Mouse (Mus musculus): ENCODE measurements around the gene Bicra. TPM values are rescaled to one million over a fixed set of nuclear protein-coding genes. Genes with fewer than 3 reads are reported as not detected.

The Bicra gene
- polyA plus RNA-seq, 1 experiment from 2014 or later: 9.2 TPM

DNA sequence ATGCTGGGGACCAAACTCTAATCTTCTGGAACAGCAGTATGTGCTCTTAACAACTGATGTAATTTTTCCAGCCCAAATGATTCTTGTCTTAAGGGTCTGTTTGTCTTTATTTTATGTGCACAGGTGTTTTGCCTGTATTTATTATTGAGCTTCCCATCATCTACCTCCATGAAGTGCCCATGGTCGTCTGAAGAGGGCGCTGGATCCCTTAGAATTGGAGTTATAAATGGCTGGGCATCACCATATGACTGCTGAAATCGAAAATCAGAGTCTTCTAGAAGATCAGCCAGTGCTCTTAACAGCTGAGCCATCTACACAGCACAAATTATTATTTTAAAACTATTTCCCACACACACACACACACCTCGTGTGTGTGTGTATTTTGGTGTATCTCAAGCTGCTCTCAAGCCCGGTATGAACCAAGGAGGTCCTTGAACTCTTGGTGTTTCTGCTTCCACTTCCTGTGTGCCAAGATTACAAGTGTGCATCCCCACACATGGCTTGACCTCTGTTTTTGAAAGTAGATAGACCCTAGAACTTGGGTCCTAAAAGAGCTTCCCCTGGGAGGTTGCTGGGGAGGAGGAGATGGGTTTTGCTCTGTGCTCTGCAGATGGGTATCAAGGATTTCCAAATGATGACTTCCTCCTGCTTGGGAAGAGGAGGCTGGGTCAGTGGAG is 8.9 kb upstream of the Bicra start:
- no peaks in the 10 kb centered on the region for H3K36me3 ChIP-seq (replicated peaks)
- no peak for ATAC-seq (replicated peaks)
- peaks cover 20% of the 10 kb centered on the region for H3K27me3 ChIP-seq (replicated peaks)
- peaks cover 13% of the 10 kb centered on the region for H3K4me1 ChIP-seq
- WGBS: 26% methylated on average over 5 of the region's 5 CpGs
- no peak overlapping the region for H3K4me2 ChIP-seq
- no peak overlapping the region for H3K4me3 ChIP-seq
- H3K9me3 ChIP-seq: no peaks in the 10 kb centered on the region
- no peak overlapping the region for H3K9ac ChIP-seq
- H3K27ac ChIP-seq: no peak overlapping the region

DNA sequence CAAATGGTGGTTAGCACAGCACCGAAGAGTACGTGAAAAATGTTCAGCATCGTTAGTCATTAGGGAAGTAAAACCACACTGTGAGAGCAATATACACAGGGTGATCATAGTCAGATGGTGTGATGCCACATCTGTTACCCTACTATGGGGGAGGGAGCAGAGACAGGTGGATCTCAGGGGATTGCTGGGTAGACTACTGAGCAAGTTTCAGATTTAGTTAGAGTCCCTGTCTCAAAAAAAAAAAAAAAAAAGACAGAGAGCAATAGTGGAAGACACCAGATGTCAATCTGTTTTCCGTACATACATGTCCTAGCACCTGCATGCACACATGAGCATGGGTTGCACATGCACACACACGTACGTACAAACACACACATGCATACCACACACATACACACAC is 7.9 kb upstream of the Bicra start:
- ATAC-seq (replicated peaks): no peak
- H3K27ac ChIP-seq: no peak overlapping the region
- no peaks in the 10 kb centered on the region for H3K9me3 ChIP-seq
- H3K4me3 ChIP-seq: no peak overlapping the region
- no peak overlapping the region for H3K9ac ChIP-seq
- H3K4me2 ChIP-seq: no peak overlapping the region
- no peaks in the 10 kb centered on the region for H3K36me3 ChIP-seq (replicated peaks)
- WGBS: 88% methylated on average over 6 of the region's 6 CpGs
- peaks cover 14% of the 10 kb centered on the region for H3K4me1 ChIP-seq
- peaks cover 17% of the 10 kb centered on the region for H3K27me3 ChIP-seq (replicated peaks)

DNA sequence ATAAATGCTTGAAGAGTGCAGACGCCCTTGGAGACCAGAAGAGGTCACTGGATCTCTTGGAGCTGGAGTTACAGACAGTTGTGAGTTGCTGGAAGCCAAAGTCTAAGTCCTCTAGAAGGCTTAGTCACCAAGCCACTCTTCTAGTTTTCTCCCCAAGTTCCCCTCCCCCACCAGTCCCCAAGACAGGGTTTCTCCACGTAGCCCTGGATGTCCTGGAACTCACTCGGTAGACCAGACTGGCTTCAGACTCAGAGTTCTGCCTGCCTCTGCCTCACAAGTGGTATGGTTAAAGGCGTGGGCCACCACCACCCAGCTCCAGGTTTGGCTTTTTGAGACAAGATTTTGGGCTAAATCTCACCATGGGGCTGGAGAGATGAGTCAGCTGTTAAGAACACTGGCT is 7.2 kb upstream of the Bicra start:
- no peaks in the 10 kb centered on the region for H3K9me3 ChIP-seq
- no peak overlapping the region for H3K4me3 ChIP-seq
- H3K27me3 ChIP-seq (replicated peaks): peaks cover 12% of the 10 kb centered on the region; the same call in 1 of the 2 replicates
- H3K4me1 ChIP-seq: peaks cover 21% of the 10 kb centered on the region
- no peak for ATAC-seq (replicated peaks)
- no peak overlapping the region for H3K4me2 ChIP-seq
- H3K36me3 ChIP-seq (replicated peaks): no peaks in the 10 kb centered on the region
- H3K9ac ChIP-seq: no peak overlapping the region
- 61% methylated on average over 4 of the region's 4 CpGs for WGBS
- H3K27ac ChIP-seq: no peak overlapping the region

DNA sequence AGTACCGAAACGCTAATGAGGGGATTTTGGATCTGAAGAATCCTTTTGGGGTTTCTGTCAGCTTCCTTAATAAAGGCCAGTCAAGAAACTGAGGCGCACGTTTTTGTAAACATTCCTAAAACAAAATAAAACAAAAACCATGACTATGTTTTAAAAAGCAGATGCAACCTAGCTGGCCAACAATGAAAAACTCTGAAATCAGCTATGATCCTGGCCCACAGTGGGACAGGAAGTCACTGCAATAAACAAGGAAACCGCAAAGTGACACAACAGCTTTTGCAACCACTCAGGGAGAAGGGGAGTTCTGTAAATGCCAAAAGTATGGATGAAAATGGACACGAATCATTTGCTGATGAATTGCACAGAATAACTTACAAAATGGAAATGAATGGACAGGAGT is 5.4 kb upstream of the Bicra start:
- H3K4me3 ChIP-seq: peak overlapping the region; percentile 48
- H3K4me1 ChIP-seq: peaks cover 33% of the 10 kb centered on the region
- H3K27me3 ChIP-seq (replicated peaks): no peaks in the 10 kb centered on the region
- ATAC-seq (replicated peaks): no peak
- WGBS: 13% methylated on average over 6 of the region's 6 CpGs
- H3K9me3 ChIP-seq: no peaks in the 10 kb centered on the region
- H3K9ac ChIP-seq: no peak overlapping the region; the same call in 1 of the 2 replicates
- H3K4me2 ChIP-seq: peak overlapping the region; percentile 73
- H3K27ac ChIP-seq: peak overlapping the region; percentile 77
- no peaks in the 10 kb centered on the region for H3K36me3 ChIP-seq (replicated peaks)

DNA sequence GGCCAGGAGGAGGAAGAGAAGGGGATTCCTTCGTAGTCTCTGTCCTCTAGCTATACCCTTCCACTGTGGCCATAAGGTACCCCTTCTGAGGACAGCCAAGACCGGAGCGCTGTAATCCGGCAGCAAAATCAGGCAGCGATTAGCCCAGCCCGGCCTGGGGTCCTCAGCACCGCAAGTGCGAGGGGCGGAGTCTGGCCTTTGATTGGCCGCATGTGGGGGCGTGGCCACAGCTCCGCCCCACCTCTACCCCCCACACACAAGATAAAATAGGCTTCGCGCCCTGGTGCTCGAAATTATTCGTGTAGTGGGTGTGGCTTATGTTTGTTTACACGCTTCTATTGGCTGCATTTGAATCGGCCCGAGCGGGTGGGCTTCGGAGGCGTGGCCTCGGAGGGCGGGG is 5.0 kb upstream of the Bicra start:
- Histone ChIP-seq H3K9ac (peak overlapping the region; percentile 39; the same call in 1 of the 2 replicates), H3K4me3 (peak overlapping the region; percentile 48), H3K9me3 (no peaks in the 10 kb centered on the region), H3K27me3 (replicated peaks) (no peaks in the 10 kb centered on the region), H3K36me3 (replicated peaks) (no peaks in the 10 kb centered on the region), H3K27ac (peak overlapping the region; percentile 77), H3K4me1 (peaks cover 33% of the 10 kb centered on the region), H3K4me2 (peak overlapping the region; percentile 73)
- peak; percentile 82 for ATAC-seq (replicated peaks)
- under 1% methylated on average over 24 of the region's 24 CpGs for WGBS

DNA sequence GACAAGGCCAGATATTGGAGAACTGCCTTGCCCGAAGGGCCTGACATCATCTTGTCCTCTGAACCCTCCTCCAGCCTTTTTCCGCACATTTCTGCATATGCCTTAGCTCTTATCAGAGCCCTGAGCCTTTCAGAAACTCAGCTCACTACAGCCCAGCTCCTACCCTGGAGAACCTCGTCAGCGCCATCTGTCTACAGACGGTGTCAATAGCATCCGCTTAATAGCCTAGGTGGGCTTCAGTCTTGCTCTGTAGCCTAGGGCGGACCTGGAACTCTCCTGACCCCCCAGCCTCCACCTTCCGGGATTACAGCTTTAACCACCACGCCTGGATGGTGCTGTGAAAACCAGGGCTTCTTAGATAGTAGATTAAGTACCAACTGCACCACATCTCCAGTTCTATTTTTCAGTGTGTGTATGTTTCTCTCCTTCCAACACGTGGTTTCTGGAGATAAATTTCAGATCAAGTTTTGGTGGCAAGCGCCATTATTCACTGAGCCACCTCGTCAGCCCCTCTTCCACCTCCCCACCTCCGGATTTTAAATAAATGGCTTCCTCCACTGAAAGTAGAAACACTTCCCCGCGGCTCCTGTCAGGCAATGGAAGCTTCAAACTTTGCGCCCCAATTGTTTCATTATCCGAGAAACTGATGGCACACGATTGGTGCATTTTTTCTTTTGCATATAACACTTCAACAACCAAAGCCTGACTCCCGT is 4.3 kb upstream of the Bicra start:
- 7% methylated on average over 19 of the region's 19 CpGs for WGBS
- Histone ChIP-seq H3K27ac (peak overlapping the region; percentile 77), H3K9ac (peak overlapping the region; percentile 39), H3K4me2 (peak overlapping the region; percentile 73), H3K4me3 (peak overlapping the region; percentile 48), H3K27me3 (replicated peaks) (no peaks in the 10 kb centered on the region), H3K4me1 (peaks cover 33% of the 10 kb centered on the region), H3K9me3 (no peaks in the 10 kb centered on the region), H3K36me3 (replicated peaks) (no peaks in the 10 kb centered on the region)
- ATAC-seq (replicated peaks): no peak

DNA sequence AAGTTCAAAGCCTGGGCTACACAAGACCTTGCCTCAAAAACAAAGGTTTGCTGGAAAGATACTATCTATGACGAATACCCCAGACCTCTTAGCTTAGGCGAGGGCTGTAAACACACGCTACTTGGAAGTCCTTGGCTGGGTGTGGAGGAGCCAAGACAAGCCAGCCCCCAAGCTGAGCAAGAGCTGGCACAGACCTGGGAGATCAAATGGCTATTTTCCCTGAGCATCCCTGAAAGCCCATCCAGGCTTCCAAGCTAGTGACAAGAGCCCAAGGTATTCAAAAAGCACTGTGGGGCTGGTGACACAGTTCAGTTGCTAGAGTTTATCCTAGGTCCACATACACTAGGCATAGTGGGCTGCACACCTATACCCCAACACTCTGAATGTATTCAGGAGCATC is 2.9 kb upstream of the Bicra start:
- no peaks in the 10 kb centered on the region for H3K27me3 ChIP-seq (replicated peaks)
- H3K4me1 ChIP-seq: peaks cover 40% of the 10 kb centered on the region
- no peak overlapping the region for H3K4me2 ChIP-seq
- no peak overlapping the region for H3K9ac ChIP-seq
- H3K36me3 ChIP-seq (replicated peaks): no peaks in the 10 kb centered on the region
- ATAC-seq (replicated peaks): no peak
- H3K4me3 ChIP-seq: no peak overlapping the region
- no peak overlapping the region for H3K27ac ChIP-seq
- WGBS: 93% methylated on average over 3 of the region's 3 CpGs
- no peaks in the 10 kb centered on the region for H3K9me3 ChIP-seq

DNA sequence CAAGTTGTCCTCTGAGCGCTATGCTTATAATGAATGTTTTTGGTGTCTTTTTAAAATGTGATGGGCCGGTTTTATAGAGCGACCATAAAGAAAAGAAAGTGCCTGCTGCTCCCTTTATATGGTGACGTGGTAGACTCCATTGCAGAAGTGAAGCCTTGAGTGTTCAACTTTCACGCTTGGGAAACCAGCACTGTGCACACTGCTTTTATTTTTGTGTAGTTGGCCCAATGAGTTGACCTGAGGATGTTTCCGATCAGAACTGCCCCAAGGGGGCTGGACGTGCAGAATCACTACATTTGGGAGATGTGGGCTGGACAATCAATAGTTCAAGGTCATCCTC is 1.8 kb upstream of the Bicra start:
- Histone ChIP-seq H3K9ac (peak overlapping the region; percentile 73; the same call in 1 of the 2 replicates), H3K27ac (no peak overlapping the region), H3K4me2 (peak overlapping the region; percentile 85), H3K27me3 (replicated peaks) (no peaks in the 10 kb centered on the region), H3K36me3 (replicated peaks) (no peaks in the 10 kb centered on the region), H3K4me3 (peak overlapping the region; percentile 81), H3K4me1 (peaks cover 50% of the 10 kb centered on the region), H3K9me3 (no peaks in the 10 kb centered on the region)
- 80% methylated on average over 7 of the region's 7 CpGs for WGBS
- ATAC-seq (replicated peaks): no peak

DNA sequence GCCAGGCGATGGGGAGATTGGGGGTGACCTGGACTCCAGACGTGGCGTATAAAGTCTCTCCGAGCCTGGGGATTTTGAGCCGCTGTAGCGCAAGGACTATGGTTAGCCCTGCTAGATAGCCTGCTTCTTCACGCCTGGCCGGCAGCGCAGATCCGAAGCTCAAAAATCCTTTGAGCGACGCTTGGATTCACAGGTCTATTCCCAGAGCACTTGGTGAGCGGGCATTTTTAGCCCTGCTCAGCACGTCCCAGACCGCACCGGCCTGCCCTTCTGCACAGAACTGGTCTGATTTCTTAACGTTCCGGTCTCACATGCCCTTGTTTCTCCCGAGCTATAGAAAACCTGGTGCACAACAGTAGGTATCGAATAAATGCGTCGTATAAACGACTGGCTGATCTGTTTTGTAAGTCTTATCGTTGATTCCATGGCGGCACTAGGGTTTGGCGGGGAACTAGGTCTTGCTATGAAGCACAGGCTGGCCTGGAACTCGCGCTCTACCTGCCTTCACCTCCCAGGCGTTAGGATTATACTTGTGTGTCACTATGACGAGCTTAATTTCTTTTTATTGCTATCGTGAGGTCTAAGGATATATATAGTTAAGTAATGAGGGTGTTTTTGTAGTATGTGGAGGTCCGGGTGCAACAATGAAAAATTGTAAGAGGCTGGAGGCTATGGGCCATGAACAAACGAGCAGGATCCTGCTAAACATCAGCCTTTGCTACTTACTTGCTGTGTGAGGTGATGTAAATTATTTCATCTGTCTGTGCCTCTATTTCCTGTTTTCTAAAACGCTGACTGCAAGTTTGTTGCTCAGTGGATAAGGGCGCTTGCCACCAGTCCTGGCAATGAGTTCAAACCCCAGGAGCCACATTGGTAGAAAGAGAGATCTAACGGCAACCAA is 1.2 kb upstream of the Bicra start:
- no peaks in the 10 kb centered on the region for H3K9me3 ChIP-seq
- peaks cover 57% of the 10 kb centered on the region for H3K4me1 ChIP-seq
- H3K9ac ChIP-seq: peak overlapping the region; percentile 73
- ATAC-seq (replicated peaks): no peak
- H3K4me2 ChIP-seq: peak overlapping the region; percentile 85
- peak overlapping the region; percentile 99 for H3K27ac ChIP-seq
- H3K4me3 ChIP-seq: peak overlapping the region; percentile 81
- 9% methylated on average over 36 of the region's 36 CpGs for WGBS
- H3K27me3 ChIP-seq (replicated peaks): no peaks in the 10 kb centered on the region
- no peaks in the 10 kb centered on the region for H3K36me3 ChIP-seq (replicated peaks)

DNA sequence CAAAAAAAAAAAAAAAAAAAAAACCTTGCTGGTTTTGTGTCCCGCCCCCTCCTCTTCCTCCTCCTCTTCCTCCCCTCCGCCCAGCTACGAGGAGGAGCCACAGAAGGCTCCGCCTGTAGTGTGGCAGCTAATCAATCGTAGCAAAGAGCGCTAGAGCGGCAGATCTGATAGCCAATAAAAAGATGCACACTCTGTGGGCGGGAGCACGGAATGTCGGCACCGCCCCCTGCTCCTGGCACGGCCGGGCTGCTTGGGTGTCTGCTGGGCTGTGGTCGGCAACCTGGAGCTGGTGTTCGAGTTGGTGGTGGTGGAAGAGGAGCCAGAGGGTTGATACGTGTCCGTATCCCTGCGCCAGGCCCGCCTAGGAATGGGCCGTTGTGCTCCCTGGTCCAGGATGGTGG is 443 bp upstream of the Bicra start:
- peak overlapping the region; percentile 73 for H3K9ac ChIP-seq
- peak overlapping the region; percentile 81 for H3K4me3 ChIP-seq
- H3K4me2 ChIP-seq: peak overlapping the region; percentile 85
- H3K27ac ChIP-seq: peak overlapping the region; percentile 99
- peak; percentile 88 for ATAC-seq (replicated peaks)
- H3K9me3 ChIP-seq: no peaks in the 10 kb centered on the region
- no peaks in the 10 kb centered on the region for H3K36me3 ChIP-seq (replicated peaks)
- under 1% methylated on average over 20 of the region's 20 CpGs for WGBS
- peaks cover 61% of the 10 kb centered on the region for H3K4me1 ChIP-seq
- H3K27me3 ChIP-seq (replicated peaks): no peaks in the 10 kb centered on the region

DNA sequence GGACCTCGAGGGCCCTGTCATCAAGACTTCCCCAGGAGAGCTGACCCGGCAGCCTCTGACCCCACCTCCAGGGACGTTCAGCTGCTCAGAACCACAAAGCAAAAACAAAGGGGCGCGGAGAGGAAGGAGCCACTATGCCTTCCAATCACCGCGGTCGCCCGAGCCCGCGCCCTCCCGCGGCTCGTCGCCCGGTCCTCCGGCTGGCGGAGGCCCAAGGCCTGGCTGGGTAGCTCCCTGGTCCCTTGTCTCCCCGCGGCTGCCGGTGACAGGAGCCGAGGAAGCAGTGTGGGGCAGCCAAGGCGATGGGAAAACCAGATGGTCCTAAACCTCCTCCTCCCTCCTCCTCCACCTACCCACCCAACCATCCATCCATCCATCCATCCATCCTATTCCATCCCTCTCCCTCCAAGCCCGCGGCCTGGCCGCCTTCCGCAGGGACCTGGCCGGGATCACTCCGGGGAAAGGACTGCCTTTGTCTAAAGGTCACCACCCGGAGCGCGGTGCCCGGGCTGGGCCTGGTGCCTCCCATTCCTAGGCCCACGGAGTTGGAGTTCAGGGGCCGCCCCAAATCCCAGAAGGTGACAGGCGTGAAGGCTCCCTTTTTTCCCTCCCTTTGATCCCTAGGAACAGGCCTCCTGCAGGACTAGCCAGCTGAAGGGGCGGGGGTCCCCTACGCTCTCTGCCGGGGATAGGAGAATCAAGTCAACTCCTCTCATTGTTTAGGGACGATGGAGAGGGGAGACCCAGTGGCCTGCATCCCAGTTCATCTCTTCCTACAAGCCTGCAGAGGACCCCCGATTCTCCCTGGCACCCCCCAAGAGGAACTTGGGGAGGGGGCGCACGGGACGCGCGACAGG is 1.0 kb downstream of the Bicra start:
- Histone ChIP-seq H3K9ac (peak overlapping the region; percentile 99), H3K27me3 (replicated peaks) (no peaks in the 10 kb centered on the region), H3K9me3 (no peaks in the 10 kb centered on the region), H3K4me1 (peaks cover 58% of the 10 kb centered on the region), H3K36me3 (replicated peaks) (no peaks in the 10 kb centered on the region), H3K4me3 (peak overlapping the region; percentile 81), H3K27ac (peak overlapping the region; percentile 99), H3K4me2 (peak overlapping the region; percentile 85)
- ATAC-seq (replicated peaks): peak; percentile 23
- WGBS: under 1% methylated on average over 44 of the region's 46 CpGs

Measured in midbrain, embryonic 15.5 days (tissue).